Comparison of ENCODE assay signal across 8 mouse cellular contexts in genomic region chr8:86933898-86934297, GRCm38 (mm10). TPM values are rescaled to one million over a fixed set of nuclear protein-coding genes. Genes with fewer than 3 reads are reported as not detected.
A peak's percentile ranks its signal among the peaks of the same experiment; 100 is the strongest.
DNase-seq lines count a peak whose midpoint lies in the region; ATAC-seq and TF ChIP-seq lines count a peak whose summit lies in the region.

No protein-coding gene starts in this region.

- TF ChIP-seq CTCF in bone marrow macrophage, adult 2 months (IDR thresholded peaks at IDR 0.05; ENCODE audit: low read depth, low read length): peak; percentile 63

- no peak overlapping the region for H3K9ac ChIP-seq in hindbrain, embryonic 13.5 days

- peak overlapping the region; percentile 37; the same call in 1 of the 2 replicates for H3K4me2 ChIP-seq in hindbrain, embryonic 13.5 days

- peak; percentile 52; the same call in 1 of the 2 replicates for ATAC-seq in hindbrain, embryonic 13.5 days (ENCODE audit: low FRiP score)

- H3K27me3 ChIP-seq in hindbrain, embryonic 13.5 days: peaks cover 6% of the 10 kb centered on the region; the same call in 1 of the 2 replicates

- 19% methylated on average over 9 of the region's 9 CpGs for WGBS in hindbrain, embryonic 13.5 days

- H3K4me3 ChIP-seq in bone marrow macrophage, adult 2 months (ENCODE audit: insufficient read depth, low read length): no peak overlapping the region
- H3K4me3 ChIP-seq in hindbrain, embryonic 13.5 days: no peak overlapping the region

- no peak overlapping the region for H3K27ac ChIP-seq in bone marrow macrophage, adult 2 months (ENCODE audit: insufficient read depth, low read depth, low read length)
- H3K27ac ChIP-seq in hindbrain, embryonic 13.5 days: no peak overlapping the region

- no peaks in the 10 kb centered on the region for H3K36me3 ChIP-seq in hindbrain, embryonic 13.5 days

- TF ChIP-seq POLR2A in bone marrow macrophage, adult 2 months (IDR thresholded peaks at IDR 0.05; ENCODE audit: borderline replicate concordance, low read depth, low read length): no peak

- DNase-seq in gastrocnemius, adult 18-20 months (ENCODE audit: low spot score): peak; percentile 59
- no peak for DNase-seq in gastrocnemius, postnatal 25 days
- peak; percentile 18 for DNase-seq in fibroblast of lung, adult 2 months (ENCODE audit: low read depth)
- peak; percentile 44 to 61 for DNase-seq in layer of hippocampus, postnatal 25 days (ENCODE audit: extremely low spot score in 1 of 2, low spot score in 1 of 2)
- DNase-seq in lung, postnatal 36 days: peak; percentile 42
- peak; percentile 58 for DNase-seq in right cerebral cortex, postnatal 4 days

- H3K9me3 ChIP-seq in hindbrain, embryonic 13.5 days: no peaks in the 10 kb centered on the region

- no peaks in the 10 kb centered on the region for H3K4me1 ChIP-seq in bone marrow macrophage, adult 2 months (ENCODE audit: control insufficient read depth, insufficient read depth, low read length)
- 0 out of 2 replicates have a peak, but pooled peaks cover 5% of the 10 kb centered on the region for H3K4me1 ChIP-seq in hindbrain, embryonic 13.5 days (replicated peaks)

RNA-seq across cellular contexts. Expression of gene N4bp1, which starts 48.8 kb away (rescaled TPM):
- 10 to 100 TPM; 16.4 to 18.2 TPM for total RNA-seq in gastrocnemius, adult 18-20 months (2021)
- 10 to 100 TPM; 14.3 to 14.9 TPM for total RNA-seq in gastrocnemius, postnatal 25 days (2021)
- 29.4 and 31.1 TPM in 2 replicates for polyA plus RNA-seq in bone marrow macrophage, adult 2 months (2012; ENCODE audit: insufficient read depth, insufficient read length, missing spikeins)
- polyA plus RNA-seq in hindbrain, embryonic 13.5 days (2015; fragmentation: Nextera tagmentation; extraction: Ambion mirVana): 10.0 and 10.6 TPM in 2 replicates
- 10 to 100 TPM; 32.5 to 34.8 TPM for total RNA-seq in layer of hippocampus, postnatal 25 days (2021)
